Mouse (Mus musculus) stomach, embryonic 15.5 days (tissue): Measurements from ENCODE around the gene Fabp3. TPM values are rescaled to one million over a fixed set of nuclear protein-coding genes. Genes with fewer than 3 reads are reported as not detected.

Source experiments
- ATAC-seq: fragments of 200-750 bp; cut with Nextera tagmentation; 2 replicates; pipeline ENCODE4 v1.8.0; 2017; ENCODE audit warnings: low read depth, moderate number of reproducible peaks, moderate TSS enrichment; ENCODE audit not compliant: insufficient read depth, low FRiP score
- H3K27ac ChIP-seq: fragments of 300-500 bp; sonication (generic); 2 replicates; pipeline ENCODE4 v1.5.1; 2015; ENCODE audit warnings: mild to moderate bottlenecking, inconsistent platforms
- H3K27me3 ChIP-seq: fragments of 300-500 bp; sonication (generic); replicated peaks from 2 replicates; pipeline ENCODE4 v1.6.1; 2015; ENCODE audit warnings: inconsistent platforms
- H3K36me3 ChIP-seq: fragments of 300-500 bp; sonication (generic); 2 replicates; pipeline ENCODE4 v1.6.1; 2015; ENCODE audit warnings: inconsistent platforms
- H3K4me1 ChIP-seq: fragments of 300-500 bp; sonication (generic); 2 replicates; pipeline ENCODE4 v1.6.1; 2015; ENCODE audit warnings: inconsistent platforms
- H3K4me2 ChIP-seq: fragments of 300-500 bp; sonication (generic); 2 replicates; pipeline ENCODE4 v1.6.1; 2015; ENCODE audit warnings: mild to moderate bottlenecking, inconsistent platforms
- H3K4me3 ChIP-seq: fragments of 300-500 bp; sonication (generic); replicated peaks from 2 replicates; pipeline ENCODE4 v1.5.1; 2015; ENCODE audit warnings: inconsistent platforms
- H3K9ac ChIP-seq: fragments of 300-500 bp; sonication (generic); 2 replicates; pipeline ENCODE4 v1.6.1; 2015; ENCODE audit warnings: inconsistent platforms
- H3K9me3 ChIP-seq: fragments of 300-500 bp; sonication (generic); 2 replicates; pipeline ENCODE4 v1.6.1; 2016; ENCODE audit warnings: inconsistent platforms
- WGBS: fragments of 180-500 bp; shearing (Covaris S2); methylation state at CpG from one replicate; pipeline ENCODE4 v1.1.7; 2015; 5-methylcytosine and 5-hydroxymethylcytosine counted together
- polyA plus RNA-seq: library from polyadenylated mRNA; unstranded; fragments of >200 nt; fragmentation: Nextera tagmentation; extraction: Ambion mirVana; gene quantifications from 2 replicates; pipeline ENCODE4 v1.2.1, GENCODE M21; 2015

Gene Fabp3
- 7.4 and 7.7 TPM in 2 replicates for polyA plus RNA-seq

DNA sequence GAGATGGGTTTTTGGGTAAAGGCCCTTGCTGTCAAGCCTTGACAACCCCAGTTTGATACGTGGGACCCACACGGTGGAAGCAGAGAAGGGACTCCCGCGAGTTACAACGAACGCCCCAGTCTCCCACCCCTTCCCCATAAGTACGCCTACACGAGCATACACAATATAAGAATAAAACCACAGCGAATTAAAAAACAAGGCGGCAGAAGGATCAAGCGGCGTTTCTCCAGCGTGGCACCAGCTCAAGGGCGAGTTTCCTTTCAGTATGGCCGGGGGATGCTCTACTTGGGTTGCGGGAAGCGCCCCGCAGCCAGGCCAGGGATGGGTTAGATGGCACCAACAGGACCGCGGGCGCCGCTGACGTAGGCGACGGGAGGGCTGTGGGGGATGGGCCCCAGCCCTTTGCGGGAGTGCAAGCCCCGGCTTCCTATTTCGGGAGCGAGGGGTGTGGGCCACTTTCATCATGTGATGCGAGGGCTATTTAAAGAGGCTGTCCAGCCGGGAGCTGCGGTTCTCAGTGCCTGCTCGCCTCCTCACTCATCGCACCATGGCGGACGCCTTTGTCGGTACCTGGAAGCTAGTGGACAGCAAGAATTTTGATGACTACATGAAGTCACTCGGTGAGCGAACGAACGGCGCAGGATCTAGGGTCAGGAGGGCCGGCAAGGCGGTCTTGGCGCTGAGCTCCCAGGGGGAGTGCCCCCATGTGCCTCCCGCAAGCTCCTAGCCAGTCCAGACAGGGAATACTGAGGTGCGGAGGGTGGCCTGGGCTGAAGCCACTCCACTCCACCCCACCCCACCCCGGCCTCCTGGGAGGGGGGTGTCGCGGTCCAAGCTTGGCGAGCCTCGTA, at the start of gene Fabp3, which contains the start of gene Gm10570:
Gene Fabp3 (plus strand): TSS at position 365 of the 851 bp plus-strand sequence.
Gene Gm10570 (minus strand): TSS at position 444 of the 851 bp plus-strand sequence.
- peak; percentile 10; the same call in 1 of the 2 replicates for ATAC-seq
- H3K36me3 ChIP-seq: no peaks in the 10 kb centered on the region
- H3K4me1 ChIP-seq: peaks cover 13% of the 10 kb centered on the region
- peaks cover 28% of the 10 kb centered on the region for H3K27me3 ChIP-seq
- peak within 1 kb of the TSS; percentile 49 for H3K4me3 ChIP-seq
- peak within 1 kb of the TSS; percentile 98 for H3K4me2 ChIP-seq
- H3K9ac ChIP-seq: 0 out of 2 replicates have a peak within 1 kb of the TSS, but pooled peaks have one; percentile 9
- H3K27ac ChIP-seq: no peak within 1 kb of the TSS
- no peaks in the 10 kb centered on the region for H3K9me3 ChIP-seq
- WGBS: under 1% methylated on average over 52 of the region's 52 CpGs

DNA sequence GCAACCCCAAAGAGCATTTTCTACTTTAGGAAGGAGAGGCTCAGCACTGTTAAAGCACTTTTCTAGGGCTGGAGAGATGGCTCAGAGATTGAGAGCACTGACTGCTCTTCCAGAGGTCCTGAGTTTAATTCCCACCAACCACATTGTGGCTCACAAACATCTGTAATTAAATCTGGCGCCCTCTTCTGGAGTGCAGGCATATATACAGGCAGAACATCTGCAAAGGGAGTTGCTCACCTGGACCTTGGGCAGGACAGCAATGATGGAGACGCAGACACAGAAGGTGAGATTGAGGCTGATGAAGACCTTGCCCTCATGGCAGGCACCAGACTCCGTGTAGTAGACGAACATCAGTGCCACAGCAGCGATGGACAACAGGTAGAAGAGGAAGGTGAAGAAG, 48.0 kb upstream of the Fabp3 start:
- WGBS: 26% methylated on average over 5 of the region's 5 CpGs
- H3K27me3 ChIP-seq: 0 out of 2 replicates have a peak, but pooled peaks cover 3% of the 10 kb centered on the region
- H3K9me3 ChIP-seq: no peaks in the 10 kb centered on the region
- H3K4me1 ChIP-seq: no peaks in the 10 kb centered on the region
- no peak for ATAC-seq
- H3K4me2 ChIP-seq: no peak overlapping the region
- no peak overlapping the region for H3K27ac ChIP-seq
- H3K9ac ChIP-seq: no peak overlapping the region
- H3K4me3 ChIP-seq: no peak overlapping the region
- H3K36me3 ChIP-seq: no peaks in the 10 kb centered on the region

DNA sequence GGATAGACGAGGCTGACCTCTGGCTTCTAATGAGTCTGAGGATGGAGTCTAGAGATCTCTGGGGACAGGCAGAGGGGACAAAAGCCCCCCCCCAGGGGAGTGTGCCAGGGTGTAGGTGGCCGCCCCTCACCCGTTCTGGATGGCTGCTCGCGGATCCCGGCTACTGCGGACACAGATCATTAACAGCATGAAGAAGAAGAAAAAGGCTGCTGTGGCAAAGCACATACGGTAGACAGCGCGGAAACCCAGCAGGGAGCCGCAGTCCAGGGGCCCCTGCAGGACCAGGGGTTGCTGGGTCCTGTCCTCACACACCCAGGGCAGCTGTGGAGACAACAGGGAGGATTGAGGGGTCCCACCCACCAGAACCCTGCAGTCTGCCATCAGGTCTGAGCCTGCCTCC, 44.3 kb upstream of the Fabp3 start:
- Histone ChIP-seq H3K9me3 (no peaks in the 10 kb centered on the region), H3K27me3 (0 out of 2 replicates have a peak, but pooled peaks cover 3% of the 10 kb centered on the region), H3K9ac (no peak overlapping the region), H3K4me3 (no peak overlapping the region), H3K27ac (no peak overlapping the region), H3K4me2 (no peak overlapping the region), H3K4me1 (0 out of 2 replicates have a peak, but pooled peaks cover 6% of the 10 kb centered on the region), H3K36me3 (no peaks in the 10 kb centered on the region)
- 50% methylated on average over 11 of the region's 11 CpGs for WGBS
- no peak for ATAC-seq

DNA sequence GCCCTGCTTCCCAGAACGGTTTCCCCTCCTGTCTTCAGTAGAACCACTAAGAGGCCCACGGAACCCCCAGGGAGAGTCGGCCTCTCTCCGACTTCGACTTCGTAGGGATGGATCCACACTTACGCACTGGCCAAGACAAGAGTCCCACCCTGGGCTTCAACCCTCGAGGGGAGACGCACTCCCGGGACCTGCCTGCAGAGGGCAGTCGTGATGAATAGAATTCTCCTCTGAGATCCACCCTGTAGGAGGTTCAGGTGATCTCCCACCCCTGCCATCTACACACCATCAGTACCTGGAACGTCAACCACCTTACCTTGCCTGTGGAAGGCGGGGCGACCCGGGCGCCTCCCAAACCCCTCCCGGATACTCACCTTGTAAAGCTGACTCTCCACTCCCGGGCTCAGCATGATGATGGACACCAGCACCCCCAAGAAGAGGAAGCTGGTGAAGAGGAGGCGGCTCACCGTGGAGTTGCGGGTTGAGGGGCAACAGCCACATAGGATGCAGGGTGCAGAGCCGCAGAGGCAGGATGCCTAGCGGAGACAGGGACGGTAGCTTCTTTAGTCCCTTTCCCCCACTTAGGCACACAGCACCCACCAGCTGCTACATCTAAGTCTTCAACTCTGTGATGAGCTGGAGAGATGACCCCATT, 43.6 kb upstream of the Fabp3 start:
- 20% methylated on average over 24 of the region's 24 CpGs for WGBS
- H3K4me1 ChIP-seq: 0 out of 2 replicates have a peak, but pooled peaks cover 6% of the 10 kb centered on the region
- H3K36me3 ChIP-seq: no peaks in the 10 kb centered on the region
- no peaks in the 10 kb centered on the region for H3K9me3 ChIP-seq
- H3K4me3 ChIP-seq: no peak overlapping the region
- no peak overlapping the region for H3K27ac ChIP-seq
- ATAC-seq: no peak
- no peak overlapping the region for H3K4me2 ChIP-seq
- 0 out of 2 replicates have a peak, but pooled peaks cover 3% of the 10 kb centered on the region for H3K27me3 ChIP-seq
- no peak overlapping the region for H3K9ac ChIP-seq

DNA sequence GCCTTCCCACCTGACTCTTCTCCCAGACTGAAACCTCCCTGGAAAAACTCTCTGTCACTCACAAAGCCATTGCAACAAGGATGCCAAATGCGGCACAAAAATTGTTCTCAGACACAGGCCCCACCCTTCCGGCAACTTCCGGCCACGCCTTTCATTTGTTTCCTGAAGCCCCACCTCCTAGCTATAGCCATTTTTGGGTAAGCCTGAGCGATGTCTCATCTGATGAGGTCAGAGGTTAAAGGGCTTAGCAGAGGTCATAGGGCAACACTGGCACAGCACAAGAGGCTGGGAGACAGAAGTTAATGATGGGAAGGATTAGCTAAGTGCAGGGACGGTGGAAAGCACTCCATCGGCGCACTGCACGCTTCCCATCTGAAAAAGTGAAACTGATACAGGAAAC, 41.8 kb upstream of the Fabp3 start:
- peak overlapping the region; percentile 28; the same call in 1 of the 2 replicates for H3K27ac ChIP-seq
- no peaks in the 10 kb centered on the region for H3K36me3 ChIP-seq
- 39% methylated on average over 9 of the region's 9 CpGs for WGBS
- ATAC-seq: peak; percentile 17; the same call in 1 of the 2 replicates
- peak overlapping the region; percentile 16; the same call in 1 of the 2 replicates for H3K4me3 ChIP-seq
- peak overlapping the region; percentile 46 for H3K4me2 ChIP-seq
- no peak overlapping the region for H3K9ac ChIP-seq
- 0 out of 2 replicates have a peak, but pooled peaks cover 6% of the 10 kb centered on the region for H3K4me1 ChIP-seq
- H3K27me3 ChIP-seq: 0 out of 2 replicates have a peak, but pooled peaks cover 3% of the 10 kb centered on the region
- no peaks in the 10 kb centered on the region for H3K9me3 ChIP-seq

DNA sequence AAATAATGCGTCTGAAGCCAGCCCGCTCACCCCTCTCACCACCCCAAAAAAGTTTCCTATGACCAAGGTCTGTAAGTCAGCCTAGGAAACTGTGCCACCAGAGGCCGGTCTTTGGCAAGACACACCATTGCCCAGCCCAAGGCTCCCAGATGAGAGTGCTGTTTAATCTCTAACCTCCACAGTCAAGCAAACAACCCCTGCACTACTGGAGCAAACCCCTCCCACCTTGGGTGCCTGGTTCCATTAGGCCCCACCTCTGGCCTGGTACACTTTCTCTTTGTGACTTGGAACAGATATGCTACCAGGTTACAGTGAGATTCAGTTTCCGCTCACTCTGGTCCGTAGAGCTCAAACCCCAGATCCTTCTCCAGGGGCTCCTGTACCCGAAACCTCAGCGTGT, 41.3 kb upstream of the Fabp3 start:
- Histone ChIP-seq H3K4me3 (peak overlapping the region; percentile 16; the same call in 1 of the 2 replicates), H3K4me2 (peak overlapping the region; percentile 46), H3K27me3 (0 out of 2 replicates have a peak, but pooled peaks cover 3% of the 10 kb centered on the region), H3K36me3 (no peaks in the 10 kb centered on the region), H3K27ac (peak overlapping the region; percentile 28; the same call in 1 of the 2 replicates), H3K9ac (no peak overlapping the region), H3K4me1 (0 out of 2 replicates have a peak, but pooled peaks cover 6% of the 10 kb centered on the region), H3K9me3 (no peaks in the 10 kb centered on the region)
- WGBS: 62% methylated on average over 7 of the region's 7 CpGs
- ATAC-seq: peak; percentile 78

DNA sequence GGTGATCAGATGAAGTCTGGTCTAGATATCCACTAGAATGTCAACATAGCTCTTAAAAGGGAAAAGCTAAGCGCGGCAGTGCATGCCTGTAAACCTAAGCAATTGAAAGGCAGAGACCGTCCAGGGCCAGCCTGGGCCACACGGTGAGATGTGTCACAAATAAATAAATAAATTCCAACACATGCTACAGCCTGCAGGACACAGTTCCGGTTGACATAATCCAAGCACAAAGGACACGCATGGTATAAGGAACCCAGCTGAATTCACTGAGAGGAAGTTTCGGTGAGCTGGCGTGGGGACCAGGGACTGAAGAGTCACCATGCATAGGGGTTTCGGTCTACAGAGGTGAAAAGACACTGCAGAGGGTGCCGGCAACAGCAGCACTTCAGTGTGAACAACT, 39.7 kb upstream of the Fabp3 start:
- Histone ChIP-seq H3K4me3 (no peak overlapping the region), H3K4me1 (peaks cover 6% of the 10 kb centered on the region; the same call in 1 of the 2 replicates), H3K9ac (no peak overlapping the region), H3K9me3 (no peaks in the 10 kb centered on the region), H3K36me3 (no peaks in the 10 kb centered on the region), H3K4me2 (no peak overlapping the region), H3K27me3 (0 out of 2 replicates have a peak, but pooled peaks cover 6% of the 10 kb centered on the region), H3K27ac (no peak overlapping the region)
- 78% methylated on average over 10 of the region's 10 CpGs for WGBS
- no peak for ATAC-seq

DNA sequence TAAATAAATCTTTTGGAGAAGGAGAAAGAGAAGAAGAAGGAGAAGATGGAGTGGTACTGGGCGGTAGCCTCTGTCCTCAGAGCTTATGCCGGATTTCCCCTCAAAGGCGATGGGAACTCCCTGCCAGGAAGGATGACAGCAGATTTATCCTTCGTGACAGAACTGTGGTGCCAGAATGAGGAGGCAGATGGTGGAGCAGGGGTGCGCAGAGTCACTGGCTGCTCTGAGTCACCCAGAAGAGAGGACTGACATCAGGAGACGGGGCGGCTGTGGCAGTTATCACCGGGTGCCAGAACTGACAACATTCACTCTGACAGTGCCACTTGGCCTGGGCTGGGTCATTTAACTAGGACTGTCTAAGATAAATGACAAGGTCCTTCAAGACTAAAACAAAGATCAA, 38.3 kb upstream of the Fabp3 start:
- H3K27ac ChIP-seq: no peak overlapping the region
- no peak overlapping the region for H3K4me3 ChIP-seq
- no peaks in the 10 kb centered on the region for H3K36me3 ChIP-seq
- H3K4me2 ChIP-seq: no peak overlapping the region
- H3K27me3 ChIP-seq: 0 out of 2 replicates have a peak, but pooled peaks cover 7% of the 10 kb centered on the region
- H3K4me1 ChIP-seq: peaks cover 17% of the 10 kb centered on the region; the same call in 1 of the 2 replicates
- ATAC-seq: no peak
- H3K9me3 ChIP-seq: no peaks in the 10 kb centered on the region
- no peak overlapping the region for H3K9ac ChIP-seq
- 77% methylated on average over 8 of the region's 8 CpGs for WGBS

DNA sequence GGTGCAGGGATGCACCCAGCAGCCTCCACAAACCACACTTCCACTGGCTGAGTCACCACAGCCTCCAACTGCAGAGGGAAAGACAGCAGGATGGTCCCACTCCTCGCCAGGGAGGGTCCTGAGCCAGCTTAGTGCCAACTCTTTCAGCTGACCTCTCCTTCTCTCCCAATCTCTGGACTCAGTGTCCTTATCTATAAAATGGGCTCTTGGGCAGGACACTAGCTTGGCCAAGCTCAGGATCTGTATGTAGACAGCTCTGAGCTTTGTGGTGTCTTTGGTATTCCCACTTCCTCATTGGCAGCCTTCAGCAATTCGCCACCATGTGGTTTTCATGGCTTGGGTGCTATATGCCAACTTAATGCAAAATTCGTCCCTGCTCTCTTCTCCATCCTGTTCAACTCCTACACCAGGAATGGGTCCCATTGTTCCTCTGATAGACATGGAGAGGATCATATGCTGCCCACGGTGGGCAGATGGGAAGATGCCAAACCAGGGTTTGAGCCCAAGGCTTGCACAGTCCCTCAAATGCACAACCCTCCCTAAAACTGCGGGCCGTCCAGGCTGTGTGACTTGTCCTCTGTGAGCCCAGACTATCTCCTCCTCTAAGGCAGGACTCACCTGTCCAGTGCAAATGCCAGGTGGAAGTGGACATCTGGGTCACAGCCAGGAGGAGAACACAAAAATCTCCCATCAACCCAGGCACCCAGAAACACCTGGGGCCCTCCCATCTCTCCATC, 37.6 kb upstream of the Fabp3 start:
- Histone ChIP-seq H3K27ac (no peak overlapping the region), H3K36me3 (no peaks in the 10 kb centered on the region), H3K4me1 (peaks cover 17% of the 10 kb centered on the region; the same call in 1 of the 2 replicates), H3K27me3 (0 out of 2 replicates have a peak, but pooled peaks cover 7% of the 10 kb centered on the region), H3K9me3 (no peaks in the 10 kb centered on the region), H3K9ac (no peak overlapping the region), H3K4me2 (no peak overlapping the region), H3K4me3 (no peak overlapping the region)
- no peak for ATAC-seq
- WGBS: 87% methylated on average over 6 of the region's 6 CpGs

DNA sequence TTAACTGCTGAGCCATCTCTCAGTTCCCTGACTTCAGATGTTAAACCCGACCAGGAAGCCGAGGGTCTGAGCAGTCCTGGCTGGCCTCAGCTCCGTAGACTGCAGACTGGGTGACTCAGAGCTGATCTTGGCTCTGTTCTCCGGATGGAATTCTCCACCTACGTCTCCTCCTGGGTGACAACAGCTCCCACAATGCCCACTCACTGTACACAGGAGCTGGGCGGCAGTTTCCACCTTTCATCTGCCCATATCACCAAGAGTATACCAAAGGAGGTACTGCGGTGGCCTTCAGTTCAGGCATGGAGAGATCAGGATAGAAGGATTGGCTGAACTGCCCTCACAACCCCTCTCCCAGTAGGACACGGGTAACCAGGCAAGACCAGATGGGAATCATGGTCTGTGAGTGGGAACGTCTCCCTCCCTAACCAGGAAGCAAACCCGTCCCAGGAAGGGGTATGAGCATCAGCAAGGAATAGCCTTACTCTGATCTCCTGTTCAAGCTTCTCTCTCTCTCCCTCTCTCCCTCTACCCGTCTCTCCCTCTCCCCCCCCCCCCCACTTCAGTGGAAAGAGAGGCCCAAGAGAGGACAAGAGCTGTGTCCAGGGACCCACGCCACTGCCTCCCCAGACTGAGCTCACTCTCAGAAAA, 34.6 kb upstream of the Fabp3 start:
- no peak for ATAC-seq
- Histone ChIP-seq H3K4me2 (peak overlapping the region; percentile 97), H3K4me3 (peak overlapping the region; percentile 58), H3K9ac (no peak overlapping the region), H3K27ac (no peak overlapping the region), H3K4me1 (peaks cover 11% of the 10 kb centered on the region; the same call in 1 of the 2 replicates), H3K9me3 (no peaks in the 10 kb centered on the region), H3K36me3 (no peaks in the 10 kb centered on the region), H3K27me3 (peaks cover 12% of the 10 kb centered on the region; the same call in 1 of the 2 replicates)
- 17% methylated on average over 12 of the region's 12 CpGs for WGBS
